Mouse (Mus musculus): ENCODE data around the gene Six3.

The Six3 gene

DNA sequence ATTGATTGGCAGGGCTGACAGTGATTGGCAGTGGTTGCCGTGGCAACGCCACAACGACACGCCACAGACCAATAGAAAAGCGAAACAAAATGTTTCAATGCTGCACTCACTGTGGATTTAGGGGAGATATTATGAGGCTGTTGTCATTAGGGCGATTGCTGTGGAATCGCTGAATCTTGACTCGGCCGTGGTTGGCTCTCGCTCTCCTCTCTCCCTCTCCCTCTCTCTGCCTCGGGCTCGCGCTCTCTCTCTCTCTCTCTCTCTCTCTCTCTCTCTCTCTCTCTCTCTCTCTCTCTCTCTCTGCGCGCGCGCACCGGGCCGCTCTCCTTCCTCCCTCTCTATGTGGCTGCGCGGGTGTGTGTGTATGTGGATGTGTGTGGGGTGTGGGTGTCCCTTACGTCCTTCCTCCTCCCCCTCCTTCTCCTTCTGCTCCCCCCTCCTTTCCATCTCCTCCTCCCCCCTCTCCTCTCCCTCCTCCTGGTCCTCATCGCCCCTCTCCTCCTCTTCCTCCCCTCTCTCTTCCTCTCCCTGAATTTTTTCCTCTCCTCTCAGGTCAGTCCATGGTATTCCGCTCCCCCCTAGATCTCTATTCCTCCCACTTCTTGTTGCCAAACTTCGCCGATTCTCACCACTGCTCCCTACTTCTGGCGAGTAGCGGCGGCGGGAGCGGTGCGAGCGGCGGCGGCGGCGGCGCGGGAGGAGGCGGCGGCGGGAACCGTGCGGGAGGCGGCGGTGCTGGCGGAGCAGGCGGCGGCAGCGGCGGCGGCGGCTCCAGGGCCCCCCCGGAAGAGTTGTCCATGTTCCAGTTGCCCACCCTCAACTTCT is 7.5 kb downstream of the Six3 start:
- POLR2A ChIA-PET, result no interaction called here

DNA sequence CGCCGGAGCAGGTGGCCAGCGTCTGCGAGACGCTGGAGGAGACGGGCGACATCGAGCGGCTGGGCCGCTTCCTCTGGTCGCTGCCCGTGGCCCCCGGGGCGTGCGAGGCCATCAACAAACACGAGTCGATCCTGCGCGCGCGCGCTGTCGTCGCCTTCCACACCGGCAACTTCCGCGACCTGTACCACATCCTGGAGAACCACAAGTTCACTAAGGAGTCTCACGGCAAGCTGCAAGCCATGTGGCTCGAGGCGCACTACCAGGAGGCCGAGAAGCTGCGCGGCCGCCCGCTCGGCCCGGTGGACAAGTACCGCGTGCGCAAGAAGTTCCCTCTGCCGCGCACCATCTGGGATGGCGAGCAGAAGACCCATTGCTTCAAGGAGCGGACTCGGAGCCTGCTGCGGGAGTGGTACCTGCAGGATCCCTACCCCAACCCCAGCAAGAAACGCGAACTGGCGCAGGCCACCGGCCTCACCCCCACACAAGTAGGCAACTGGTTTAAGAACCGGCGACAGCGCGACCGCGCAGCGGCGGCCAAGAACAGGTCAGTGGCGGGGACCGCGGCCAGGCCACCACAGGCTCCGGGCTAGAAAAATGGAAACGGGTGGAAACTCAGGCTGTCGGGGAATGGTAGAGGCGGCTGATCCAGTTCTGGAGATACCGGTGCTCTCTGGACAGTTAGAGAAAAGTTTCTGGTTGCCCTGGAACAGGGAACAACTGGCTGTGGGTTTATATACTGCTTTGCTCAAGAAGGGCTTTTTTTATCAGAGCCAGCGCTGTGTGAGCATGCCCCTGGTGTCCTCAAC is 8.3 kb downstream of the Six3 start:
- CTCF ChIA-PET, result interaction anchor here in 2 of 4 experiments (0.6 to 0.7 kb wide), 3 partner anchors 9 to 269 kb away, joined by 3 to 4 read pairs (median 3); no protein-coding TSS in a partner anchor
- POLR2A ChIA-PET, result interaction anchor here in 3 of 4 experiments (0.9 to 1.7 kb wide), 5 partner anchors 7 to 914 kb away, joined by 3 to 7 read pairs (median 4); partner anchors contain the start of gene Six2 (in 1 of the 3)

More for the DNA sequence above, 7.5 kb downstream of the Six3 start:
- CTCF ChIA-PET, result no interaction called here

DNA sequence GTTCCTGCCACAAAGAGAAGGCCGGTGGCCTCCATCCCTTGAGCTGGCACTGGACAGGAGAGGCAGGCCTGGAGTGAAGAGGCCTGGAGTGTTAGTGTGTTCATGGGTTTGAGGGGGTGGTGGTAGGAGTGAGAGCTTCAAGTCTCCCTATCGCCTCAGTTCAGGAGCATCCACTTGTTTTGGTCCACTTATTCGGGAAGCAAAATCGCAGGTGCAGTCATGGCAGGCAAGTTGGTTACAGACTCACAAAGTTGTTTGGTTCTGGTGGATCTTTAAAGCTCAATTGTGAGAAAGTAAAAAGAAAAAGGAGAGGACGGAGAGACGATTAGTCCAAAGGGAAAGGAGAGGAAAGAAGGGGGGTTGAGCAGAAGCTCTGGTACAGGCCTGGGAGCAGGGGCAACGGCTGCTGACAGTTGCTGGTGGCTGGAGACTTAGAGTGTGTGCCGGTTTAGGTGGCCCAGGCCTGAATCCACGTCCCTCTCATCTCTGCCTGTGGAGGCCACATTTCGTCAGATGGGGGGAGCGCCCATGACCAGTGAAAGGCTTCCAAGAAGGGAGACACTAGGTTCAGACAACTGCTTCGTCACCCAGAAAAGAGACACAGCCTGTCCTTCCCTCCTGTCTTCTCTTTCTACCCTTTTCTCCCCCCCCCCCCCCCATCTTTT is 9.2 kb downstream of the Six3 start:
- ChIA-PET CTCF (interaction anchor here in 3 of 4 experiments (0.6 to 0.9 kb wide), 4 partner anchors 8 to 433 kb away, joined by 3 to 6 read pairs (median 4); no protein-coding TSS in a partner anchor), POLR2A (interaction anchor here in 3 of 4 experiments (0.8 to 1.7 kb wide), 6 partner anchors 8 to 915 kb away, joined by 3 to 7 read pairs (median 4); partner anchors contain the start of genes Six2 (in 1 of the 3) and Six3 (in 1 of the 3))

DNA sequence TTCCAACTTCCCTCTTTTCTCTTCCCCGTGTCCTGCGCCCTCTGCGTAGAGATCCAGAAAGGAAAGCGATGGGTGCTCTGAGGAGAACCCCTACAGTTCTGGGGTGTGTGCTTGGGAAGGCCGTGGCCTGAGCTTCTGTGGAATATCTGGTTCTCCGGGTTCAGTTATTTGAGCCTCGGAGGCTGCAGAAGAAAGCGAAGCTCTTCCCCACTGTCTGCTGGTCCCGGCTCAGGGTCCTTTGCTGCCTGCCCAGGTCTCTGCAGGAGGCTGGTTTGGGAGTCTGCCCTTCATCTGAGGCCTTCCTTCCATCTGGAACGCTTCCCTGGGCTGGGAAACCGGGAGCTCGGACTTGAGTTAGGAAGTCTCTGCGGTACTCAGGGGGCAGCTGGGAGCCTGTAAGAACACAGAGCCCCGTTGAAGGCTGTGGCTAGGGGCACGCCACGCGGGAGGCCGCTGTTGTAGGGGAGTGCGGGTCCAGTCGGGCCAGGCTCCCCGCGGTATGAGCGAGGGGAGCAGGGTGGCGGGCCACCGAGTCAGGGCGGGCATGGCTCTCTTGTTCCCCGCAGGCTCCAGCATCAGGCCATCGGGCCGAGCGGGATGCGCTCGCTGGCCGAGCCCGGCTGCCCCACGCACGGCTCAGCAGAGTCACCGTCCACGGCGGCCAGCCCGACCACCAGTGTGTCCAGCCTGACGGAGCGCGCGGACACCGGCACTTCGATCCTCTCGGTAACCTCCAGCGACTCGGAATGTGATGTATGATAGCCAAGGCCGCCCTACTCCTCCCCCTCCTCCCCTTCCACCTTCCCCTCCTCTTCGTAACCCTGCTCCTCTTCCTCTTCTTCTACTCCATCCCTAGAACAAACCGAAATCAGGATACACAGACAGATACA is 10.0 kb downstream of the Six3 start:
- POLR2A ChIA-PET, result interaction anchor here in 2 of 4 experiments (0.6 to 1.7 kb wide), 5 partner anchors 9 to 65 kb away, joined by 3 to 4 read pairs (median 3); partner anchors contain the start of genes Six2 (in 1 of the 2) and Six3 (in 1 of the 2)
- CTCF ChIA-PET, result interaction anchor here in 2 of 4 experiments (0.6 to 0.9 kb wide), 3 partner anchors 11 to 434 kb away, joined by 4 to 13 read pairs (median 6); no protein-coding TSS in a partner anchor

DNA sequence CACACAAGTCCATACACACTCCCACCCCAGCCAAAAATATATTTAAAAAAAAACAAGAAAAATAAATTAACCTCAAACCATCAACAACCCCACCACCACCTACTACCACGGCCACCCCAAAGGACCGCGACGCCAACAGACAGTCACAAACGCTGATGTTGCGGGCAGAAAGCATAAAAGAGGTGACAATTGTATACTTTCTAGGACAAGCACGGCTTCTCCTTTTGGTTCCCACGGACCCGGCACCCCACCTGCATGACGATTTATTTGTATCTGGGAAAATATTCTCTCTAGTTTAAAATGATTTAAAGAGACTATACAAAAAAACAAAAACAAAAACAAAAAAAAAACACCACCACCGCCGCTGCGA is 10.6 kb downstream of the Six3 start:
- ChIA-PET CTCF (no interaction called here), POLR2A (no interaction called here)

DNA sequence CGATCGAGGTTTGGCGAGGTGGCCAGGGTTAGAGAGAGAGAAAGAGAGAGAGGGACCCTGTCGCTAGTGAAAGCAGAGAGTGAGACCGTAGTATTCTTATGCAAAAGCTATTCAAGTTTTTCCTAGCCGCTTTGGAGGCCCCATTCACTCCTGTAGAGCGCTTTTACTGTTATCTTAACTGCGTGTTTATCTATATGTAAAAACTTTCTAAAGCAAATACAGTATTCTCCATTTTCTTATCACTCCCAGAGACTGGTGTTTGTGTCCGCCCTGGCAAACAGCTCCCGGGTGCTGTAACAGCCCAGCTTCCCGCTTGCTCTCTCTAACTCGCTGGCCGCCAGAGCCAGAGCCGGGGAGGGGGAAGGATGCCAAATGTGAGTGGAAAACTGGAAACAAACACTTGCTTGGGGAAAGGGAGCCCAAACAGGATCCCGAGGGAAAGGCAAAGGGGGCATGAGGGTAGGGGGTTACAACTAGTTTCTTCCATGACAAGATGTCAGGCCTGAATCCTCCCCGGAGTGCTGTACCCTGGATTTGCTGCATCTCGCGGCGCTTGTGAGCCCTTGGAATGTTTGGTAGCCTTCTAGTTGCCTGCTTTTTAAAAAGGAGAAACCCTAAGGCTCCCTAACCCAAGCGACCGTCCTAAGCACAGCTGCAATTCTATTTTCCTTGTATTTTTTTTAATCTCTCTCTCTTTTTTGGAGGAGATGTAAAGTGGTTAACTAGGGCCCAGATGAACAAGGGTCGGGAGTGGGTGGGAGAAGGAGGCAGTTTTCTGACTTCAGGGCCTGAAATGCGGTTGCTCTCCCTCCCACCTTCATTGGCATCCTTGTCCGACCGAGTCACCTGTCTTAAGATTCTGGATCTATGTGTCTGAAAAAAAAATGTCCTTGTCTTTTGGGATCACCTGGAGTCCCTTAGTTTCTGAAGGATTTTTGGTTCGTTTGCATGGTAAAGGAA is 11.9 kb downstream of the Six3 start:
- ChIA-PET POLR2A (interaction anchor here in 3 of 4 experiments (0.6 to 1.0 kb wide), 5 partner anchors 9 to 291 kb away, joined by 3 to 7 read pairs (median 3); partner anchors contain the start of gene Six3 (in 1 of the 3)), CTCF (interaction anchor here in 3 of 4 experiments (0.5 to 0.9 kb wide), 4 partner anchors 8 to 1073 kb away, joined by 3 to 6 read pairs (median 3); no protein-coding TSS in a partner anchor)

DNA sequence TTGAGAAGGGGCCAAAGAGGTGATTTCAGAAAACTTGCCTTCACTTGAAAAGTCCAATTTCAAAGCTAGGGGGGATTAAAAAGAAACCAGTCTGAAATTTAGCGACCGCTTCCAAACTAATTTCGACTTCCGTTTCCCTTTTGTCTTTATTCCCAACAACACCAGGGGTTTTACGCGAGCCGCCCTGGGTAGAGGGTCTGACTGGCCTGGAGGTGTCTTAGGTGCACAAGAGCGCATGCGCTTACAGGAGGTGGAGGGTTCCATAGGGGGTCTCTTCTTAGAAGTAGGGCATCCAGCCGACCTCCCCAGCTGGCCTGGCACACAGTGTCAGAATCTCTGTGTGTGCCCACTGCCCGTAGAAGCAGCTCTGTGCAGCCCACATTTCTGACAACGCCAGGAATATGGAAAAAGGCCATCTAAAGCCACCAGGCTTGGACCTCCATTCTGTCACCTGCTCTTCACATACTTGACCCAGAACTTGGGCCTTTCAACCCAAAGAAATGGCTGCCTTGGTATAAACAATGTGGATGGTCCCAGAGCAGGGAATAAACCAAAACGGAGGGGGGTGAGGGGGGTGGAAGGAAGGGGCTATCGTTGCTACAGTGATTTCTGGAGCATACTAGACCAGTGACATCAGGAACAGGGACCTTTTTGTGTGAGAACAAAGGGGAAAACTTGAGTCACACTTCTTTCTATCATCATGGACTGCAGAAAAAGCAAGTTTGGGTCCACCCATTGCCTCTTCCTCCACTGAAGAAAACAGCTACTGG is 12.9 kb downstream of the Six3 start:
- CTCF ChIA-PET, result interaction anchor here in 3 of 4 experiments (0.7 to 0.9 kb wide), 3 partner anchors 61 to 870 kb away, joined by 3 to 4 read pairs (median 3); no protein-coding TSS in a partner anchor
- POLR2A ChIA-PET, result no interaction called here

DNA sequence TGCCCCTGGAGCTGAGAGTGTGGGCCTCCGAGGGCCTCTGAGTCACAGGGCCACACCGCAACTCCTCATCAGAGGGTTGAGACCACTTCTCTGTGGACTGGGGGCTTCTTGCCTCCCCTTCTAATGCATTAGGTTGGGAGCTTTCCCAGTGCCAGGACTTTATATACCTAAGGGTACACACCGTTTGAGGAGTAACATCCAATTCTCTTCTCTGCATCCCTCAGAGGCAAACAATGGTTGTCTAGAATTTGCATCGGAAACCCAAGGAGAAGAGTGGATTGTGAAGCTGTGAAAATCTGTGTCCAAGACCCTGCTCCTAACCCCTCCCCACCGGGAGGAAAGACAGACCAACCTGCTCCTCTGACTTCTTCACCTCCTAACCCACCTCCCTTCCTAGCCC is 14.3 kb downstream of the Six3 start:
- ChIA-PET CTCF (interaction anchor here in 1 of 4 experiments (0.5 to 1.2 kb wide), 2 partner anchors 19 to 540 kb away, joined by 4 to 5 read pairs; no protein-coding TSS in a partner anchor), POLR2A (interaction anchor here in 2 of 4 experiments (1.1 to 1.2 kb wide), 2 partner anchors 16 to 32 kb away, joined by 3 read pairs; no protein-coding TSS in a partner anchor)

DNA sequence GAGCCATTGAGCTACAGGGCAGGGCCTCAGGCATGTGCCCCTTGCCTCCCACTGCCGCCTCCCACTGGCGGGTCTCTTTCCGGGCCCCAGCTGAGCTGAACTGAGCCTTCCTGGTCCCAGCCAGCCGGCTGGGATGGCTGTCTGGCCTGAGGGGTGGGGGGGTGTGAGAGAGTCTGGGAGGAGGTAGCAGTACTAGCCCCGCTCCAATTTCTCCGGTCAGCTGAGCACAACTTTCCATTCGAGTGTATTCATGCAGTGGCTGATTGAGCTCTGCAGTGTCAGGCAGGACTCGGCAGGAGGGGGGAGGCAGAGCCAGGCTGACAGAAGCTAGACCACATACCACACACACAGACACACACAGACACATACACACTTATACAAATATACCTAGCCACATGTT is 15.4 kb downstream of the Six3 start:
- ChIA-PET POLR2A (interaction anchor here in 1 of 4 experiments (1.2 kb wide), 1 partner anchor 17 kb away, joined by 3 read pairs; no protein-coding TSS in a partner anchor), CTCF (interaction anchor here (0.7 to 1.4 kb wide), 6 partner anchors 12 to 466 kb away, joined by 3 to 4 read pairs (median 3); no protein-coding TSS in a partner anchor)

DNA sequence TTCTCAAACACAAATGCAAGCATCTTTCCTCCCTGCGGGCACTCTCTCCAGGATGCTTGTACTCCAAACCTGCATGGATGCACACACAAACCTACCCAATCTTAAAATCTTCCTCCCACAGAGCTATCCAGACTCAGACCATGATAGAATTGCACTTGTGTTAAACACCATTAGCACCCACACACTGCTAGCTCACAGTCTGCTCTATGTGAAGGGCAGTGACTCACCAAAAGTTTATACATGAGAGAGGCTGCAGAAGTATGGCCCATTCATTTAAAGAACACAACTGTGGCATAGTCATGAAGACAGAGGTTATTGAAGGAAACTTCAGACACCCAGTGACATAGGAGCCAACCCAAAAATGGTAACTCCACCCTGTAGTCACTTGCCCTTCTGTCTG is 16.0 kb downstream of the Six3 start:
- POLR2A ChIA-PET, result no interaction called here
- CTCF ChIA-PET, result interaction anchor here in 2 of 4 experiments (0.9 to 1.4 kb wide), 2 partner anchors 13 to 29 kb away, joined by 3 read pairs; no protein-coding TSS in a partner anchor

DNA sequence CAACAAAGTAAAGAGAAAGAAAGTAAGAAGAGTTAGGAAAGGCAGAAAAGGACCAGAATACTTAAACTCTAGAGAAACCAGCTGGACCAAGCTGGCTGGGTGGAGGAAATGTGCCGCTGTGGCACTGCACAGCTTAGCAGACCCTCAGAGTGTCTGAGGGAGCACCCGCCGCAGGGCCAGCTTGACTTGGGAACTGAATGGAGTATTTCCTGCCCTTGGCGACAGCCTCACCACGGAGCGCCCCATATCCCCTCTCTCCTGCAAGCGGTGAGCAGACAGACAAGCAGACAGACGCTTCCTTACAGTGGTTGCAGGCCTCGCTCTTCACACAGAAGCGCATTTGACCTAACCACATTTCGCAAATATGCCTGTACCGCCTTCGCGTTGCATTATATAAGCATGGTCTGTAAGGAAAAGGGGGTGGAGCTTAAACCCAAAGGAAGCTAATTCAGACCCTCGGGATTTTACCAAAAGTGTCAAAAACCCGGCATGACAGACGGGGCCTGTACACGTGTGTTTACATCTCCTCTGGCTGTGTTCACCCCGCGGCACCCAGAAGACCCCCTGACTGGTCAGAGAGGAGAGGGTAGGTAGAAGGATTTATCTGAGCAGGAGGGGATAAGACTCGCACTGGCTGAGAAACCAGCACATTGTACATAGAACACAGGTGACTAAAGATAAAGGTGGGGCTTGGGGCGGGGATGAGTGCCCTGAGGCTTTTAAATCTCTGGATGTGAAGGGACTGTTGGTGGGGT is 17.1 kb downstream of the Six3 start:
- POLR2A ChIA-PET, result interaction anchor here in 1 of 4 experiments (1.1 kb wide), 1 partner anchor 10 kb away, joined by 3 read pairs; no protein-coding TSS in a partner anchor
- CTCF ChIA-PET, result interaction anchor here (0.6 to 1.8 kb wide), 17 partner anchors 8 to 807 kb away, joined by 3 to 18 read pairs (median 3); no protein-coding TSS in a partner anchor

DNA sequence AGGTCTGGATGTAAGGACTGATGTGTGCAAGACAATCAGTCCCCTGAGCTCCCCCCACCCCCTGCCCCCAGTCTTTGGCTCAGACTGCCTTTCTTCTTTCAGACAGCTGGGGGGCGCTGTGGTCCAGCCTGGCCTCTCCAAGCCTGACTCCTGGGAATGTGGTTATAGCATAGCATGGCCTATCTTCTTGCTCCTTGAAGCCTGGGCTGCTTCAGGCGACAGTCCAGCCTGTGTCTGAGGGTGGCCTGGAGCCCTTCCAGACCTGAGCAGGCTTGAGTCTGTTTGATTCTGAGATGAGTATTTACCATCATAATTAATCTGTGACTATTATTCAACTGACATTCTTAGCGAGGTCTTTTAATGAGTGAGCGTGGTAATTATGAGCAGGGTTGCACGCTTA is 17.7 kb downstream of the Six3 start:
- CTCF ChIA-PET, result interaction anchor here (0.6 to 1.8 kb wide), 18 partner anchors 9 to 808 kb away, joined by 3 to 18 read pairs (median 3); no protein-coding TSS in a partner anchor

DNA sequence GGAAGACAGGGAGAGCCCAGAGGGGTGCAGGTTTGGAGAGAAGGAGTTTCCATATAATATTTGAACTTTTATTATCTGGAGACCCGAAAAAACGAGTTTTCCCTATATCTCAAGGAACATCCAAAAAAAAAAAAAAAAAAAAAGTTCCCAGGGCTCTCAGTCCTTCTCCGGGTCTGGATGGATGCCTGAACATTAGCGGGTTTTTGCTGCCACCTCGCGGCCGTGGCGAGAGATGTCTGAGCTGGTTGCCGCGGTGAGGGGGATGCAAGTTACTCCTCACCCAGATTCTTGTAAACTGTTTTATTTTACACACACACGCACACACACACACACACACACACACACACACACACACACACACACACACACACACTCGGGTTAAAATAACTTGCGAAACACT is 20.2 kb downstream of the Six3 start:
- CTCF ChIA-PET, result interaction anchor here (0.5 to 1.6 kb wide), 101 partner anchors 9 to 1995 kb away, joined by 3 to 25 read pairs (median 5); partner anchors contain the start of gene Six2 (in 1 of the 4)
- POLR2A ChIA-PET, result interaction anchor here in 3 of 4 experiments (0.6 to 1.0 kb wide), 17 partner anchors 8 to 1969 kb away, joined by 3 to 7 read pairs (median 3); no protein-coding TSS in a partner anchor

More for the DNA sequence above, 17.7 kb downstream of the Six3 start:
- POLR2A ChIA-PET, result interaction anchor here in 1 of 4 experiments (1.1 kb wide), 1 partner anchor 10 kb away, joined by 3 read pairs; no protein-coding TSS in a partner anchor

DNA sequence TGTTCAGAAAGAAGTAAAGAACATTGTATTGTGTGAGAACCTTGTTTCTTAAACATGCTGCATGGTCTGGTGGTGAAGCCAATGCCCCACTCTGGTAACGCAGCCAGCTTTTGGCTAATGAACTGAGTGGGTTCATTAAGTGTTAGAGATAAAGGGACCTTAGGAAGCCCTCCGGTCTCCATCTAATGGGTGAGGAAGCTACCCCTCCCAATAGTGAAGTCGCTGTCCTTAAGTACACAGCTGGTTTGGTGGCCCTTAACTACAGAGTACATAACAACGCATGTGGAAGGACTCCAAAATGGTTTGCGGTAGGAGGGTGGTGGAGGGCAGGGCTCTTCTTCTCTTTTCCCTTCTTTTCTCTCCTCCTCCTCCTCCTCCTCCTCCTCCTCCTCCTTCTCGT is 24.5 kb downstream of the Six3 start:
- POLR2A ChIA-PET, result interaction anchor here in 2 of 4 experiments (0.6 to 0.7 kb wide), 2 partner anchors 150 to 548 kb away, joined by 3 to 5 read pairs; partner anchors contain the start of genes Camkmt (in 1 of the 2) and Prepl (in 1 of the 2)
- CTCF ChIA-PET, result interaction anchor here (0.5 to 0.9 kb wide), 4 partner anchors 11 to 1004 kb away, joined by 3 to 5 read pairs (median 4); no protein-coding TSS in a partner anchor

Measured in embryonic stem cell, embryonic (primary cell).